Mouse (Mus musculus): ENCODE results near the gene AI597479.

Gene AI597479

GRCm38 (mm10) chr1:43162394-43162793, 63.9 kb downstream of the AI597479 start:
- DNase-seq (ENCODE audit: low spot score) = no peak

- DNase-seq (ENCODE audit: low spot score) = no peak
These were observed 64.6 kb downstream of the AI597479 start for GRCm38 (mm10) chr1:43163084-43163466.

- peak; percentile 47 for DNase-seq (ENCODE audit: low spot score)
These were observed 65.2 kb downstream of the AI597479 start for GRCm38 (mm10) chr1:43163467-43164418.

- DNase-seq (ENCODE audit: low spot score) = no peak
These were observed 66.1 kb downstream of the AI597479 start for GRCm38 (mm10) chr1:43164582-43164981.

All from urinary bladder, postnatal 25 days (tissue).